Mouse (Mus musculus): ENCODE results near the gene Armc10.
"Not testable (repeated sequence)": the region's sequence is repeated elsewhere in the genome, so short reads cannot be mapped to it uniquely, and the experiment has no call there.

Gene Armc10

DNA sequence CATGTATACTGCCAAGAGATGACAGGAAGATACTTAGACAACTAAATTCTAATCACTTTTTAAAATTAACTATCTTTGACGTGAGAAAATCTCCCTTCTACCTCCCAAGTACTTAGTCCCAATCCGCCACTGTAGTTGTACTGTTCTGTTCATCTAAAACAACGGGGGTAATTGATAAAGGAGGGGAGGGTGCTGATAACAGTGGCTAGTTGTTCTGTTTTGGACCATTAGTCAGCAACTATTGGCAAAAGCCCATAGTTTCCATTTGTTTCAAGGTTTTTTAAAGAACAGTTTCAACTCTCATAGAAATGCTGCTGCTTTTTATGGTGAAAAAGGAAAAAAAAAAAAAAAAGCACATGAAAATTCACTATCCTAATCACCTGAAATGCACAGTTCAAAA, 58.1 kb downstream of the Armc10 start:
- no peak for DNase-seq

- DNase-seq, result no peak
These were observed 60.9 kb downstream of the Armc10 start for GRCm38 (mm10) chr5:21706546-21706945.

- DNase-seq, result not testable (repeated sequence)
These were observed 62.4 kb downstream of the Armc10 start for GRCm38 (mm10) chr5:21708011-21708410.

All from lung, postnatal 10 days (tissue).